Mouse (Mus musculus) heart, adult 2 months (tissue): ENCODE measurements around the gene Exd1. TPM values are rescaled to one million over a fixed set of nuclear protein-coding genes. Genes with fewer than 3 reads are reported as not detected.

Experiments used
- DNase-seq, 2 experiments: peaks; one replicate each; pipeline ENCODE4 v3.0.0; 2021
- H3K27ac ChIP-seq: fragments of 200-600 bp; 2 replicates; pipeline ENCODE4 v1.8.1; 2022
- H3K27me3 ChIP-seq: fragments of 200-500 bp; 2 replicates; pipeline ENCODE4 v1.6.1; 2012; ENCODE audit warnings: mild to moderate bottlenecking, low read length, inconsistent platforms, mixed read lengths; ENCODE audit not compliant: control insufficient read depth, insufficient read depth
- H3K36me3 ChIP-seq: fragments of 200-500 bp; 2 replicates; pipeline ENCODE4 v1.6.1; 2012; ENCODE audit warnings: low read length, inconsistent platforms; ENCODE audit not compliant: control insufficient read depth, insufficient read depth
- H3K4me1 ChIP-seq: fragments of 200-500 bp; 2 replicates; pipeline ENCODE4 v1.6.1; 2011; ENCODE audit warnings: low read length; ENCODE audit not compliant: control insufficient read depth, insufficient read depth
- H3K4me3 ChIP-seq: fragments of 200-600 bp; 2 replicates; pipeline ENCODE4 v1.8.1; 2022
- H3K79me2 ChIP-seq: fragments of 200-500 bp; replicated peaks from 2 replicates; pipeline ENCODE4 v1.6.1; 2012; ENCODE audit warnings: mild to moderate bottlenecking, inconsistent platforms, low read length, moderate library complexity, mixed read lengths; ENCODE audit not compliant: control insufficient read depth, insufficient read depth
- H3K9ac ChIP-seq: fragments of 200-500 bp; 2 replicates; pipeline ENCODE4 v1.6.1; 2012; ENCODE audit warnings: low read depth, mild to moderate bottlenecking, control low read depth, inconsistent platforms, low read length, mixed read lengths
- CTCF ChIP-seq: fragments of 200-600 bp; IDR thresholded peaks from 2 replicates; pipeline ENCODE4 v1.8.1; 2022; ENCODE audit warnings: antibody characterized with exemption, mild to moderate bottlenecking, moderate library complexity
- EP300 ChIP-seq: fragments of 200-500 bp; IDR thresholded peaks from 2 replicates; pipeline ENCODE4 v1.6.1; 2011; ENCODE audit warnings: low read depth, low read length, control low read depth; ENCODE audit not compliant: insufficient read depth
- POLR2A ChIP-seq: fragments of 200-500 bp; IDR thresholded peaks from 2 replicates; pipeline ENCODE4 v1.6.1; 2011; ENCODE audit warnings: mild to moderate bottlenecking, low read depth, low read length, control low read depth; ENCODE audit not compliant: insufficient read depth
- WGBS: fragments of 180-500 bp; shearing (Covaris S2); methylation state at CpG from one replicate; pipeline ENCODE4 v1.1.7; 2018; 5-methylcytosine and 5-hydroxymethylcytosine counted together
- intact Hi-C: fragments of 180-260 bp; cut with DNase I; formaldehyde crosslinking; loops from one replicate; pipeline ENCODE4 v1.15.1; 2025
- polyA plus RNA-seq: library from polyadenylated mRNA; depleted of rRNA; stranded (reverse); fragments of >200 nt; gene quantifications from 2 replicates; pipeline ENCODE4 v1.2.3, GENCODE M21; 2012; rRNA removed
- total RNA-seq, 2 experiments: library from RNA; stranded (reverse); gene quantifications; 2 replicates each; pipeline ENCODE4 v1.2.3; 2021

Exd1 gene
- total and polyA plus RNA-seq, 3 experiments = 0.18 to 0.23 (median 0.21) TPM

DNA sequence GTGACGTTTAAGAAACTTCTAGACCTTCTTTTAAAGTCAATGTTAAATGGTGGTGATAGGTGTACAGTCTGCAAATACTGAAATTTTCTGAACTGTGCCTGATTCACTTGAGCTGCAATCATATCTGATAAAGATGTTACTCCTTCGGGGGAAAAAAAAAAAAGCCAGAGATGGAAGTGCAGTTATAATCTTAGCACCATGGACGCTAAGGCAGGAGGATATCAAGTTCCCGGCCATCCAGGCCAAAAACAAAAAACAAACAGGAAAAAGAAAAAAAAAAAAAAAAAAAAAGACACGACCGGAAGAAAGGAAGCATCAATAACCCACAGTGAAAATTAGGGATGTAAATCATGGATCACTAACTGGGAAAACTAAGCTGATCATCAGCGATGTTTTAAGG, 71.3 kb downstream of the Exd1 start:
- H3K36me3 ChIP-seq = peaks cover 12% of the 10 kb centered on the region
- intact Hi-C loops = loop anchor here (2.0 kb wide), 2 partner anchors 73 to 117 kb away; no protein-coding TSS in a partner anchor
- H3K9ac ChIP-seq = no peak overlapping the region; the same call in 1 of the 2 replicates
- WGBS = 7% methylated on average over 7 of the region's 7 CpGs
- H3K79me2 ChIP-seq = peaks cover 6% of the 10 kb centered on the region
- peaks cover 4% of the 10 kb centered on the region for H3K4me1 ChIP-seq
- H3K27me3 ChIP-seq = no peaks in the 10 kb centered on the region
- TF ChIP-seq EP300 = no peak
- no peak for TF ChIP-seq CTCF
- no peak for TF ChIP-seq POLR2A
- H3K27ac ChIP-seq = peak overlapping the region; percentile 95; the same call in 1 of the 2 replicates
- H3K4me3 ChIP-seq = peak overlapping the region; percentile 96
- DNase-seq = no peak

Other genes with a start within 250 kb of the Exd1 start
- 10 to 100 TPM; 13.7 to 15.8 TPM for gene Dll4, start 221.8 kb downstream of the Exd1 start, total RNA-seq
- 22.0 and 35.8 TPM in 2 replicates for gene Dll4, start 221.8 kb downstream of the Exd1 start, polyA plus RNA-seq
- gene Chac1, start 196.4 kb downstream of the Exd1 start, total RNA-seq = 10 to 100 TPM in 1 of 2 experiments, 1 to 10 TPM in 1; 5.6 to 13.7 TPM
- 6.2 and 8.1 TPM in 2 replicates for gene Chac1, start 196.4 kb downstream of the Exd1 start, polyA plus RNA-seq
- gene Ino80, start 69.9 kb downstream of the Exd1 start, total RNA-seq = 1 to 10 TPM; 9.5 to 9.7 TPM
- 5.1 and 7.0 TPM in 2 replicates for gene Ino80, start 69.9 kb downstream of the Exd1 start, polyA plus RNA-seq
- 10 to 100 TPM; 76.6 to 97.3 TPM for gene Chp1, start 70 bp upstream of the Exd1 start, total RNA-seq
- gene Chp1, start 70 bp upstream of the Exd1 start, polyA plus RNA-seq = 71.0 and 145 TPM in 2 replicates
- gene Nusap1, start 70.7 kb upstream of the Exd1 start, total RNA-seq = 1 to 10 TPM in 1 of 2 experiments, under 1 TPM in 1; 0.84 to 2.0 TPM
- 0.26 and 0.31 TPM in 2 replicates for gene Nusap1, start 70.7 kb upstream of the Exd1 start, polyA plus RNA-seq
- gene Oip5, start 70.8 kb upstream of the Exd1 start, total RNA-seq = under 1 TPM; 0.16 to 0.37 TPM
- 0.20 and 0.26 TPM in 2 replicates for gene Oip5, start 70.8 kb upstream of the Exd1 start, polyA plus RNA-seq
- 10 to 100 TPM; 58.6 to 63.6 TPM for gene Ndufaf1, start 115.2 kb upstream of the Exd1 start, total RNA-seq
- gene Ndufaf1, start 115.2 kb upstream of the Exd1 start, polyA plus RNA-seq = 16.1 and 33.9 TPM in 2 replicates
- 10 to 100 TPM; 21.9 to 22.8 TPM for gene Rtf1, start 127.4 kb upstream of the Exd1 start, total RNA-seq
- gene Rtf1, start 127.4 kb upstream of the Exd1 start, polyA plus RNA-seq = 8.7 and 12.7 TPM in 2 replicates
- under 1 TPM; 0.52 to 0.59 TPM for gene Itpka, start 194.7 kb upstream of the Exd1 start, total RNA-seq
- 0.44 and 1.3 TPM in 2 replicates for gene Itpka, start 194.7 kb upstream of the Exd1 start, polyA plus RNA-seq
- gene Ltk, start 212.8 kb upstream of the Exd1 start, total RNA-seq = not detected
- 0.09 and 0.39 TPM in 2 replicates for gene Ltk, start 212.8 kb upstream of the Exd1 start, polyA plus RNA-seq
- 10 to 100 TPM; 12.2 to 13.3 TPM for gene Rpap1, start 239.9 kb upstream of the Exd1 start, total RNA-seq
- 10.5 and 12.1 TPM in 2 replicates for gene Rpap1, start 239.9 kb upstream of the Exd1 start, polyA plus RNA-seq